ENCODE assay signal across 8 mouse cellular contexts in genomic region chr8:119798965-119799264, GRCm38 (mm10). TPM values are rescaled to one million over a fixed set of nuclear protein-coding genes. Genes with fewer than 3 reads are reported as not detected.
A peak's percentile ranks its signal among the peaks of the same experiment; 100 is the strongest.
DNase-seq lines count a peak whose midpoint lies in the region; ATAC-seq and TF ChIP-seq lines count a peak whose summit lies in the region.

No protein-coding gene starts in this region.

- DNase-seq in kidney, postnatal 0 days (ENCODE audit: low spot score): no peak
- DNase-seq in kidney, adult 11 months: no peak
- no peak for DNase-seq in embryonic facial prominence, embryonic 14.5 days (ENCODE audit: low spot score)
- no peak for DNase-seq in natural killer cell, adult 2 months (ENCODE audit: low spot score in 2 of 2)
- DNase-seq in gastrocnemius, adult 18-20 months (ENCODE audit: low spot score): no peak
- DNase-seq in left cerebral cortex, adult 18-20 months (ENCODE audit: low spot score in 2 of 2): no peak

- no peak overlapping the region for H3K4me3 ChIP-seq in kidney, postnatal 0 days (replicated peaks; ENCODE audit: low read depth, low read length)
- no peak overlapping the region for H3K4me3 ChIP-seq in embryonic facial prominence, embryonic 14.5 days (ENCODE audit: low read depth, low read length)
- H3K4me3 ChIP-seq in hindbrain, embryonic 15.5 days: no peak overlapping the region
- H3K4me3 ChIP-seq in midbrain, embryonic 13.5 days (replicated peaks): no peak overlapping the region

- no peak for ATAC-seq in kidney, postnatal 0 days (replicated peaks; ENCODE audit: low FRiP score, low read depth)
- no peak for ATAC-seq in embryonic facial prominence, embryonic 14.5 days (ENCODE audit: low read depth)
- ATAC-seq in hindbrain, embryonic 15.5 days (ENCODE audit: low FRiP score, low read depth): no peak
- peak; percentile 45 for ATAC-seq in midbrain, embryonic 13.5 days

- H3K27ac ChIP-seq in kidney, postnatal 0 days: no peak overlapping the region
- H3K27ac ChIP-seq in embryonic facial prominence, embryonic 14.5 days (replicated peaks; ENCODE audit: low read depth, low read length): peak overlapping the region; percentile 68; the same call in 1 of the 2 replicates
- peak overlapping the region; percentile 78 for H3K27ac ChIP-seq in hindbrain, embryonic 15.5 days (replicated peaks)
- H3K27ac ChIP-seq in midbrain, embryonic 13.5 days: peak overlapping the region; percentile 83

- H3K4me2 ChIP-seq in kidney, postnatal 0 days (ENCODE audit: low read length): peak overlapping the region; percentile 42; the same call in 1 of the 2 replicates
- H3K4me2 ChIP-seq in embryonic facial prominence, embryonic 14.5 days (ENCODE audit: low read depth, low read length): no peak overlapping the region; the same call in 1 of the 2 replicates
- H3K4me2 ChIP-seq in hindbrain, embryonic 15.5 days: peak overlapping the region; percentile 39
- H3K4me2 ChIP-seq in midbrain, embryonic 13.5 days (replicated peaks): peak overlapping the region; percentile 41

- H3K36me3 ChIP-seq in kidney, postnatal 0 days (ENCODE audit: insufficient read depth, low read length): no peaks in the 10 kb centered on the region
- no peaks in the 10 kb centered on the region for H3K36me3 ChIP-seq in embryonic facial prominence, embryonic 14.5 days (ENCODE audit: control insufficient read depth, insufficient read depth, low read length)
- no peaks in the 10 kb centered on the region for H3K36me3 ChIP-seq in hindbrain, embryonic 15.5 days
- H3K36me3 ChIP-seq in midbrain, embryonic 13.5 days: no peaks in the 10 kb centered on the region

- peaks cover 13% of the 10 kb centered on the region for H3K4me1 ChIP-seq in kidney, postnatal 0 days (replicated peaks; ENCODE audit: insufficient read depth, low read length)
- H3K4me1 ChIP-seq in embryonic facial prominence, embryonic 14.5 days (ENCODE audit: control insufficient read depth, insufficient read depth, low read length): peaks cover 9% of the 10 kb centered on the region; the same call in 1 of the 2 replicates
- H3K4me1 ChIP-seq in hindbrain, embryonic 15.5 days (replicated peaks): peaks cover 22% of the 10 kb centered on the region
- H3K4me1 ChIP-seq in midbrain, embryonic 13.5 days (replicated peaks): peaks cover 39% of the 10 kb centered on the region

- TF ChIP-seq CTCF in kidney, postnatal 0 days (IDR thresholded peaks at IDR 0.05; ENCODE audit: low read depth): no peak

- no peaks in the 10 kb centered on the region for H3K9me3 ChIP-seq in kidney, postnatal 0 days (replicated peaks; ENCODE audit: low read length)
- H3K9me3 ChIP-seq in embryonic facial prominence, embryonic 14.5 days (ENCODE audit: control insufficient read depth, low read length): no peaks in the 10 kb centered on the region
- no peaks in the 10 kb centered on the region for H3K9me3 ChIP-seq in hindbrain, embryonic 15.5 days
- no peaks in the 10 kb centered on the region for H3K9me3 ChIP-seq in midbrain, embryonic 13.5 days

- 61% methylated on average over 2 of the region's 2 CpGs for WGBS in kidney, postnatal 0 days
- 65% methylated on average over 2 of the region's 2 CpGs for WGBS in embryonic facial prominence, embryonic 14.5 days
- WGBS in hindbrain, embryonic 15.5 days: 50% methylated on average over 2 of the region's 2 CpGs
- 47% methylated on average over 2 of the region's 2 CpGs for WGBS in midbrain, embryonic 13.5 days

- H3K9ac ChIP-seq in kidney, postnatal 0 days (ENCODE audit: low read depth, low read length): no peak overlapping the region; the same call in 1 of the 2 replicates
- H3K9ac ChIP-seq in embryonic facial prominence, embryonic 14.5 days (ENCODE audit: low read depth, low read length): no peak overlapping the region
- 0 out of 2 replicates have a peak overlapping the region, but pooled peaks have one; percentile 26 for H3K9ac ChIP-seq in hindbrain, embryonic 15.5 days
- 0 out of 2 replicates have a peak overlapping the region, but pooled peaks have one; percentile 42 for H3K9ac ChIP-seq in midbrain, embryonic 13.5 days (replicated peaks)

- H3K27me3 ChIP-seq in kidney, postnatal 0 days (ENCODE audit: insufficient read depth, low read length): no peaks in the 10 kb centered on the region
- no peaks in the 10 kb centered on the region for H3K27me3 ChIP-seq in embryonic facial prominence, embryonic 14.5 days (replicated peaks; ENCODE audit: control insufficient read depth, insufficient read depth, low read length)
- no peaks in the 10 kb centered on the region for H3K27me3 ChIP-seq in hindbrain, embryonic 15.5 days
- no peaks in the 10 kb centered on the region for H3K27me3 ChIP-seq in midbrain, embryonic 13.5 days

RNA-seq across cellular contexts. Expression of gene Tldc1, which starts 20.7 kb away (rescaled TPM):
- polyA plus RNA-seq in kidney, postnatal 0 days (2015; fragmentation: Nextera tagmentation; extraction: Ambion mirVana): 11.8 and 11.9 TPM in 2 replicates
- polyA plus RNA-seq in embryonic facial prominence, embryonic 14.5 days (2014; fragmentation: Nextera tagmentation; extraction: Ambion mirVana): 5.4 and 5.5 TPM in 2 replicates
- polyA plus RNA-seq in hindbrain, embryonic 15.5 days (2015; fragmentation: Nextera tagmentation; extraction: Ambion mirVana): 10.1 and 13.2 TPM in 2 replicates
- polyA plus RNA-seq in midbrain, embryonic 13.5 days (2015; fragmentation: Nextera tagmentation; extraction: Ambion mirVana): 10.9 and 11.0 TPM in 2 replicates
- total RNA-seq in gastrocnemius, adult 18-20 months (2021): 1 to 10 TPM; 3.4 TPM
- 10 to 100 TPM; 14.5 to 15.3 TPM for total RNA-seq in left cerebral cortex, adult 18-20 months (2021)

RNA-seq across cellular contexts. Expression of gene Cotl1, which starts 41.4 kb away (rescaled TPM):
- polyA plus RNA-seq in kidney, postnatal 0 days (2015; fragmentation: Nextera tagmentation; extraction: Ambion mirVana): 101 and 117 TPM in 2 replicates
- polyA plus RNA-seq in embryonic facial prominence, embryonic 14.5 days (2014; fragmentation: Nextera tagmentation; extraction: Ambion mirVana): 255 and 299 TPM in 2 replicates
- polyA plus RNA-seq in hindbrain, embryonic 15.5 days (2015; fragmentation: Nextera tagmentation; extraction: Ambion mirVana): 147 and 151 TPM in 2 replicates
- 79.8 and 105 TPM in 2 replicates for polyA plus RNA-seq in midbrain, embryonic 13.5 days (2015; fragmentation: Nextera tagmentation; extraction: Ambion mirVana)
- 1 to 10 TPM; 4.7 to 6.0 TPM for total RNA-seq in gastrocnemius, adult 18-20 months (2021)
- 10 to 100 TPM; 67.0 to 69.6 TPM for total RNA-seq in left cerebral cortex, adult 18-20 months (2021)

Comparison
In these comparisons a context has a peak if more than half of its experiments do, and no peak if none do; other contexts are left out.
1. H3K9ac ChIP-seq: peak in hindbrain, embryonic 15.5 days (single experiment) and midbrain, embryonic 13.5 days (single experiment); none in kidney, postnatal 0 days (single experiment) and embryonic facial prominence, embryonic 14.5 days (single experiment).